Mouse (Mus musculus) CH12.LX (cell line): ENCODE results near the gene Ppp1r37.

ENCODE experiments used
- CHD2 ChIP-seq: IDR thresholded peaks from 2 replicates; pipeline ENCODE4 v1.6.1; 2011; ENCODE audit warnings: low read length, improper control_type of control experiment
- CTCF ChIP-seq, 2 experiments: IDR thresholded peaks in 1 of 2; conservative IDR thresholded peaks in 1 of 2; 2 replicates each; pipeline ENCODE4 v1.5.1; 2011 to 2012; ENCODE audit warnings: low read depth in 2 of 2, low read length in 2 of 2, improper control_type of control experiment in 1 of 2, inconsistent platforms in 1 of 2, mild to moderate bottlenecking in 1 of 2, moderate library complexity in 1 of 2
- EP300 ChIP-seq: IDR thresholded peaks from 2 replicates; pipeline ENCODE4 v1.6.1; 2011; ENCODE audit warnings: low read length, improper control_type of control experiment
- ETS1 ChIP-seq: conservative IDR thresholded peaks from 2 replicates; pipeline ENCODE4 v1.6.1; 2012; ENCODE audit warnings: low read depth, mild to moderate bottlenecking, inconsistent platforms, low read length, improper control_type of control experiment, moderate library complexity
- MXI1 ChIP-seq: IDR thresholded peaks from 2 replicates; pipeline ENCODE4 v1.6.1; 2011; ENCODE audit warnings: mild to moderate bottlenecking, low read depth, low read length, improper control_type of control experiment
- MYC ChIP-seq: IDR thresholded peaks from 2 replicates; pipeline ENCODE4 v1.6.1; 2011; ENCODE audit warnings: low read depth, mild to moderate bottlenecking, improper control_type of control experiment, low read length
- POLR2A ChIP-seq: IDR thresholded peaks from 2 replicates; pipeline ENCODE4 v1.6.1; 2011; ENCODE audit warnings: low read depth, mild to moderate bottlenecking, improper control_type of control experiment, low read length
- TBP ChIP-seq: conservative IDR thresholded peaks from 2 replicates; pipeline ENCODE4 v1.6.1; 2011; ENCODE audit warnings: low read depth, low read length, improper control_type of control experiment
- TCF12 ChIP-seq: IDR thresholded peaks from 2 replicates; pipeline ENCODE4 v1.6.1; 2014; ENCODE audit warnings: low read depth, mild to moderate bottlenecking, inconsistent platforms, low read length, improper control_type of control experiment

DNA sequence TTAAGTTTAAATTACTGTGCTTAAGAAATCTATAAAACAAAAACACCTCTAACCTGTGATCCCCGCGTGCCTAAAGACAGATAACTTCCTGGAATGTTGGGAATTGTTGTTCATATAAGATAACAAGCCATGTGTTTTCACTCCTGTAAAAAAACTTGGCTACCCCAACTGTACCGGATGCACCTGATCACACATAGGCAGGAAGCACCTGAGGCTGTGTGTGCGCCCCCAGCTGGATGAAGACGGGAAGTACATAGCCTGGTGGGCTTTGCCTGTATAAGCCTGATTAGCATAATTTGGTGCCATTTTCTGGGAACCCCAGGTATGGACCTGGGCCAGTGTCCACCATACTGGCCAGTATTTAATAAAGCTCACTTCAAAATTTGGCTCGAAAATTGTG is 19.3 kb downstream of the Ppp1r37 start:
- TF ChIP-seq ETS1 (no peak), CTCF (conservative IDR thresholded peaks at IDR 0.05 in 1 of 2, IDR thresholded peaks at IDR 0.05 in 1 of 2; ENCODE audit: low read depth in 2 of 2, low read length in 2 of 2) (peak; percentile 39 to 58; a peak in 3 of 4 replicates), CHD2 (no peak), MYC (no peak), POLR2A (no peak), MXI1 (no peak), TBP (no peak), EP300 (no peak), TCF12 (peak; percentile 17; the same call in 1 of the 2 replicates)
